Mouse (Mus musculus) neural tube, embryonic 12.5 days (tissue): Measurements from ENCODE around the gene Gm3685. TPM values are rescaled to one million over a fixed set of nuclear protein-coding genes. Genes with fewer than 3 reads are reported as not detected.
"Not testable (repeated sequence)": the region's sequence is repeated elsewhere in the genome, so short reads cannot be mapped to it uniquely, and the experiment has no call there.

Experiments used
- ATAC-seq: fragments of 200-750 bp; cut with Nextera tagmentation; 2 replicates; pipeline ENCODE4 v1.8.0; 2017; ENCODE audit warnings: low read depth, mild to moderate bottlenecking, moderate TSS enrichment, moderate library complexity; ENCODE audit not compliant: low FRiP score
- H3K27ac ChIP-seq: fragments of 300-500 bp; sonication (generic); 2 replicates; pipeline ENCODE4 v1.5.1; 2016
- H3K27me3 ChIP-seq: fragments of 300-500 bp; sonication (generic); replicated peaks from 2 replicates; pipeline ENCODE4 v1.6.1; 2016; ENCODE audit warnings: mild to moderate bottlenecking
- H3K36me3 ChIP-seq: fragments of 300-500 bp; sonication (generic); 2 replicates; pipeline ENCODE4 v1.6.1; 2016; ENCODE audit warnings: mild to moderate bottlenecking
- H3K4me1 ChIP-seq: fragments of 300-500 bp; sonication (generic); 2 replicates; pipeline ENCODE4 v1.6.1; 2016
- H3K4me2 ChIP-seq: fragments of 300-500 bp; sonication (generic); replicated peaks from 2 replicates; pipeline ENCODE4 v1.6.1; 2016; ENCODE audit warnings: mild to moderate bottlenecking
- H3K4me3 ChIP-seq: fragments of 300-500 bp; sonication (generic); 2 replicates; pipeline ENCODE4 v1.5.1; 2016
- H3K9ac ChIP-seq: fragments of 300-500 bp; sonication (generic); 2 replicates; pipeline ENCODE4 v1.6.1; 2016; ENCODE audit warnings: mild to moderate bottlenecking
- H3K9me3 ChIP-seq: fragments of 300-500 bp; sonication (generic); 2 replicates; pipeline ENCODE4 v1.6.1; 2016; ENCODE audit warnings: mild to moderate bottlenecking
- WGBS: fragments of 180-500 bp; shearing (Covaris S2); methylation state at CpG from one replicate; pipeline ENCODE4 v1.1.7; 2016; 5-methylcytosine and 5-hydroxymethylcytosine counted together
- polyA plus RNA-seq: library from polyadenylated mRNA; unstranded; fragments of >200 nt; fragmentation: Nextera tagmentation; extraction: Ambion mirVana; gene quantifications from 2 replicates; pipeline ENCODE4 v1.2.1, GENCODE M21; 2016

Gene Gm3685
- not detected in 2 replicates for polyA plus RNA-seq

DNA sequence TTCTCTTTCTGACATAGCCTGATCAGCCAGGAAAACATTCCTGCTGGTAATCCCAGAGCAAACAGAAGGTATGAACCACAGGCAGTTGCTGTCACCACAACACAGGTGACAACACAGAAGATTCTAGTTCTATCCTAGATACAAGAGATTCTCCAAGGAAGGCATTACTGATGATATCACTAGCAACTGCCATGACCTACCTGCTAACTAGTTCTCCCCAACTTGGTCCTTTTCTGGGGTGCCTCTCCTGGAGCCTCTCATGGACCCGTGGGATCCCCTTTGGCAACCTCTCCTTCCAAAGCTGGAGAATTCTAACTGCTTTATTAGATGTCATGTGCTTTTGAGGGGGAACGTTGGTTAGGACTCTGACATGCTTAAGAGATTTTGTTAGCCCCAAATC is at the start of gene Gm3685:
Gene Gm3685, minus strand, starts transcription at position 101 of the 400 bp plus-strand sequence.
- no CpG with 5 or more reads among the region's 2 CpGs for WGBS
- not testable (repeated sequence) for H3K4me1 ChIP-seq, H3K4me2 ChIP-seq, H3K9ac ChIP-seq, H3K27ac ChIP-seq, H3K4me3 ChIP-seq, H3K36me3 ChIP-seq, H3K27me3 ChIP-seq, ATAC-seq, H3K9me3 ChIP-seq

DNA sequence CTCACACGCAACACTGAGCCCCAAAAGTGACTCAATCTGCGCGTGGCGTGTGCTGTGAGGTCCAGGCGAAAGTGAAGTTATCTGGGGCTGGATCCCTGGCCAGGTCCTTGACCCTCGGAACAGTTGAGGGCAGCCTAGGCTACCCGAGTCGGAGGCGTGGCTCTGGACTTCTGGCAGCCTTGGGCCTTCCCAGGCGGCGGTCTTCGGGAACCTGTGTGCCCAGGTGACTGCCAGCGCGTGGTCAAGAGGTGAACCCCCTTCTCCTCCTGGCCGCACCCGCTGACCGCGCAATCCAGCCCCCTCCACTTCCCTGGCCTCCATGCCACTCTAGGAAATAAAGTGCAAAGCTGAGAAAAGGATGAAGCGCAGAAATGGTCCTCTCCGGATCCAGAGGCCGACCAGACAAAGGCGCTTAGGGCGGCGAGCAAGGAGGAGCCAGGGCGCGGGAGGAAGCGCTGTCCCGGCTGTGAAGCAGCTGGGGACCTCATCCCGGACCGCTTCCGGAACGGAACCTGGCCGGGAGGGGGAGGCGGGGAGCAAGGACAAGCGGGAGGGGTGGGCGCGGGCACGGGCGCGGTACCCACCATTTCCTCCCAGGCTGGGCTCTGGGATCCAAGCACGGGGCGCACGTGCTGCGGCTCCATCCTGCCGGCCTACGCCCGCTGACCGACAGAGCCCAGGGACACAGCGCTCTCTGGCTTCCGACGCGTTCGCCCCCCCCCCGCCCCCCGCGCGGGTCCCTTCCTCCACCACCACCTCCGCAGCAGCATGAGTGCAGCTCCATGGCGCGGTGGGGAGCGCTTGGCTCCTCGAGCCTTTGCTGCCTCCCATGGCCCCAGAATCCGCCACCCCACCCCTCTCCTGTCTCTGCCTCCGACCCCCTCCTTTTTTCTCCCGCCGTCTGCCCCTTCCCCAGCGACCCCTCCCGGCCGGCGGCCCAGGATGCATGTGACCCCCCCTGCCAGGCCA is 17.7 kb downstream of the Gm3685 start, which contains the start of gene Gm10406:
Gene Gm10406, minus strand, starts transcription at position 669 of the 969 bp plus-strand sequence.
- not testable (repeated sequence) for H3K9me3 ChIP-seq, H3K4me1 ChIP-seq, H3K27me3 ChIP-seq, ATAC-seq, H3K36me3 ChIP-seq, H3K27ac ChIP-seq
- WGBS, result 2% methylated on average over 46 of the region's 70 CpGs
- peak within 1 kb of the TSS; percentile 79 for H3K4me2 ChIP-seq
- peak within 1 kb of the TSS; percentile 57 for H3K9ac ChIP-seq
- H3K4me3 ChIP-seq, result peak within 1 kb of the TSS; percentile 49

DNA sequence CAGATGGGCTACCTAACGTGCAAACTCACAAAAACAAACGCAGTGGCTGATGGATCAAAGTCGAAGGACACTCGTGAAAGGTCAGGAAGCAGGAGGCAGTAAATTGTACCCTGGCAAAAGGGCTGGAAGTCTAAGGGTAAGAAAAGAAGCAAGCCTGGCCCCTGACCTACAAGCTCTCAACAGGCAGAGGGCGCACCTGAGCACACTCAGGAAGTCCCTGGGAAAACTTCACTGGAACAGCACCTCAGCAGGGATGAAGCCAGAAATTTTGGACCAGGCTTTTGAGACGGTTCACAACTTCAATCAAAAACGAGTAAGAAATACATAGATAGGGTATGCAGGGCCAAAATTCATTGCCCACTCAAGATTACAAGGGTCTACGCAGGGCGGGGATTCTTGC is 18.5 kb downstream of the Gm3685 start:
- not testable (repeated sequence) for H3K36me3 ChIP-seq, H3K4me1 ChIP-seq, H3K27me3 ChIP-seq, H3K4me3 ChIP-seq, H3K27ac ChIP-seq, H3K9ac ChIP-seq, H3K9me3 ChIP-seq, ATAC-seq
- WGBS, result 10% methylated on average over 9 of the region's 9 CpGs
- peak overlapping the region; percentile 79 for H3K4me2 ChIP-seq

Other genes starting within 250 kb of the Gm3685 start
- not detected in 2 replicates for gene Gm3642, start 204.7 kb downstream of the Gm3685 start, polyA plus RNA-seq
- gene Gm3667, start 155.0 kb downstream of the Gm3685 start, polyA plus RNA-seq, result 3.9 and 4.1 TPM in 2 replicates
- not detected in 2 replicates for gene Gm6356, start 71.2 kb downstream of the Gm3685 start, polyA plus RNA-seq
- 1.1 and 1.3 TPM in 2 replicates for gene Gm10406, start 17.5 kb downstream of the Gm3685 start, polyA plus RNA-seq
- 3.8 and 4.1 TPM in 2 replicates for gene Gm3696, start 55.7 kb upstream of the Gm3685 start, polyA plus RNA-seq
- not detected in 2 replicates for gene Gm6676, start 80.4 kb upstream of the Gm3685 start, polyA plus RNA-seq
- gene Gm3512, start 129.6 kb upstream of the Gm3685 start, polyA plus RNA-seq, result 5.4 and 5.9 TPM in 2 replicates
- gene Gm16434, start 149.6 kb upstream of the Gm3685 start, polyA plus RNA-seq, result not detected in 2 replicates
- not detected in 2 replicates for gene Gm3727, start 219.7 kb upstream of the Gm3685 start, polyA plus RNA-seq